Mouse (Mus musculus): ENCODE data around the gene Garnl3.
"Not testable (repeated sequence)": the region's sequence is repeated elsewhere in the genome, so short reads cannot be mapped to it uniquely, and the experiment has no call there.

DNA sequence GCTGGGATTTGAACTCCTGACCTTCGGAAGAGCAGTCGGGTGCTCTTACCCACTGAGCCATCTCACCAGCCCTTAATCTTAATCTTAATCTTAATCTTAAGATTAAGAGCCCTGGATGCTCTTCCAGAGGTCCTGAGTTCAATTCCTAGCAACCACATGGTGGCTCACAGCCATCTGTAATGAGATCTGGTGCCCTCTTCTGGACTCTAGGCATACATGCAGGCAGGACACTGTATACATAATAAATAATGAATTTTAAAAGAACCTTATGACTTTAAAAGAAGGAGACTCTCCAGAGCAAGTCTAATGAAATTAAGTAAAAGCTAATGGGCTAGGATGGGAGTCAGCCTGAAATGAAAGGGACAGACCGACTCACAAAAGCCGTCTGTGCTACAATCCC is 122.4 kb downstream of the Garnl3 start:
- not testable (repeated sequence) for TF ChIP-seq CTCF, POLR2A (IDR thresholded peaks at IDR 0.05; ENCODE audit: extremely low read depth, insufficient read depth, low read length)
